Mouse (Mus musculus) CD4-positive helper T cell, adult 2 months (primary cell): ENCODE results near the gene Creld2.

Experiments used
- DNase-seq: peaks from one replicate; pipeline ENCODE4 v3.0.0-alpha.2; 2012; ENCODE audit warnings: low read depth, missing footprints, low spot score

The Creld2 gene

GRCm38 (mm10) chr15:88828800-88829705, 9.6 kb downstream of the Creld2 start:
- DNase-seq: peak; percentile 83

GRCm38 (mm10) chr15:88829791-88830440, 10.5 kb downstream of the Creld2 start:
- DNase-seq: no peak

GRCm38 (mm10) chr15:88830696-88831095, 11.2 kb downstream of the Creld2 start:
- DNase-seq: no peak

- DNase-seq: no peak
These were observed 12.0 kb downstream of the Creld2 start for GRCm38 (mm10) chr15:88831482-88831881.

GRCm38 (mm10) chr15:88832536-88832935, 13.1 kb downstream of the Creld2 start:
- DNase-seq: no peak

- no peak for DNase-seq
These were observed 16.6 kb downstream of the Creld2 start for GRCm38 (mm10) chr15:88836031-88836430.

- no peak for DNase-seq
These were observed 17.1 kb downstream of the Creld2 start for GRCm38 (mm10) chr15:88836571-88836970.

GRCm38 (mm10) chr15:88837199-88837932, 17.9 kb downstream of the Creld2 start:
- peak; percentile 65 for DNase-seq

GRCm38 (mm10) chr15:88837977-88838376, 18.5 kb downstream of the Creld2 start:
- DNase-seq: no peak

GRCm38 (mm10) chr15:88839271-88839670, 19.8 kb downstream of the Creld2 start:
- DNase-seq: no peak

- DNase-seq: no peak
These were observed 20.7 kb downstream of the Creld2 start for GRCm38 (mm10) chr15:88840126-88840525.

- no peak for DNase-seq
These were observed 21.7 kb downstream of the Creld2 start for GRCm38 (mm10) chr15:88841160-88841559.

GRCm38 (mm10) chr15:88841580-88842299, 22.3 kb downstream of the Creld2 start:
- no peak for DNase-seq

GRCm38 (mm10) chr15:88842300-88842673, 22.8 kb downstream of the Creld2 start:
- no peak for DNase-seq

GRCm38 (mm10) chr15:88843486-88844097, 24.1 kb downstream of the Creld2 start:
- peak; percentile 21 for DNase-seq

GRCm38 (mm10) chr15:88844966-88845365, 25.5 kb downstream of the Creld2 start:
- DNase-seq: no peak

GRCm38 (mm10) chr15:88848661-88849060, 29.2 kb downstream of the Creld2 start:
- DNase-seq: no peak

- DNase-seq: no peak
These were observed 30.2 kb downstream of the Creld2 start for GRCm38 (mm10) chr15:88849621-88850020.

GRCm38 (mm10) chr15:88850146-88850826, 30.8 kb downstream of the Creld2 start:
- DNase-seq: no peak

- no peak for DNase-seq
These were observed 31.6 kb downstream of the Creld2 start for GRCm38 (mm10) chr15:88851076-88851475.
